Mouse (Mus musculus) lung, adult 2 months (tissue): ENCODE data around the gene Arhgap32. TPM values are rescaled to one million over a fixed set of nuclear protein-coding genes. Genes with fewer than 3 reads are reported as not detected.
A peak's percentile ranks its signal among the peaks of the same experiment; 100 is the strongest.

ENCODE experiments used
- DNase-seq: peaks from one replicate; pipeline ENCODE4 v3.0.0; 2022
- H3K4me1 ChIP-seq: fragments of 200-500 bp; 2 replicates; pipeline ENCODE4 v1.6.1; 2011; ENCODE audit warnings: low read length; ENCODE audit not compliant: control insufficient read depth, insufficient read depth
- H3K4me3 ChIP-seq: fragments of 200-500 bp; replicated peaks from 2 replicates; pipeline ENCODE3; 2011; ENCODE audit warnings: low read depth, mild to moderate bottlenecking, control low read depth, low read length; ENCODE audit errors: extremely low read depth
- CTCF ChIP-seq: fragments of 200-500 bp; IDR thresholded peaks from 2 replicates; pipeline ENCODE4 v1.5.1; 2011; ENCODE audit warnings: mild to moderate bottlenecking, low read length, control low read depth; ENCODE audit not compliant: insufficient read depth
- POLR2A ChIP-seq: fragments of 200-500 bp; IDR thresholded peaks from 2 replicates; pipeline ENCODE4 v1.6.1; 2011; ENCODE audit warnings: low read depth, mild to moderate bottlenecking, control low read depth, low read length, borderline replicate concordance; ENCODE audit errors: extremely low read depth
- WGBS: fragments of 180-500 bp; shearing (Covaris S2); methylation state at CpG from one replicate; pipeline ENCODE4 v1.1.7; 2018; 5-methylcytosine and 5-hydroxymethylcytosine counted together
- polyA plus RNA-seq: library from polyadenylated mRNA; depleted of rRNA; stranded (reverse); fragments of >200 nt; gene quantifications from 2 replicates; pipeline ENCODE4 v1.2.3, GENCODE M21; 2012

The Arhgap32 gene
- polyA plus RNA-seq, 1 experiment, result 9.2 TPM

GRCm38 (mm10) chr9:32241637-32242199, 125.8 kb downstream of the Arhgap32 start:
- WGBS, result 76% methylated on average over 9 of the region's 9 CpGs
- DNase-seq, result no peak
- H3K4me1 ChIP-seq, result no peaks in the 10 kb centered on the region
- TF ChIP-seq CTCF (no peak), POLR2A (no peak)
- no peak overlapping the region for H3K4me3 ChIP-seq

- Histone ChIP-seq H3K4me3 (no peak overlapping the region), H3K4me1 (no peaks in the 10 kb centered on the region)
- DNase-seq, result no peak
- WGBS, result 69% methylated on average over 2 of the region's 2 CpGs
- TF ChIP-seq POLR2A (no peak), CTCF (no peak)
These were observed 127.1 kb downstream of the Arhgap32 start for GRCm38 (mm10) chr9:32242921-32243617.

- Histone ChIP-seq H3K4me1 (no peaks in the 10 kb centered on the region), H3K4me3 (no peak overlapping the region)
- 89% methylated on average over 3 of the region's 3 CpGs for WGBS
- DNase-seq, result no peak
- TF ChIP-seq POLR2A, result no peak
- TF ChIP-seq CTCF, result no peak
These were observed 129.3 kb downstream of the Arhgap32 start for GRCm38 (mm10) chr9:32245237-32245636.

GRCm38 (mm10) chr9:32246123-32246716, 130.3 kb downstream of the Arhgap32 start:
- TF ChIP-seq POLR2A (no peak), CTCF (no peak)
- 67% methylated on average over 6 of the region's 6 CpGs for WGBS
- H3K4me3 ChIP-seq, result no peak overlapping the region
- H3K4me1 ChIP-seq, result no peaks in the 10 kb centered on the region
- DNase-seq, result no peak

GRCm38 (mm10) chr9:32250486-32250885, 134.6 kb downstream of the Arhgap32 start:
- TF ChIP-seq CTCF (no peak), POLR2A (no peak)
- Histone ChIP-seq H3K4me1 (no peaks in the 10 kb centered on the region), H3K4me3 (no peak overlapping the region)
- 81% methylated on average over 4 of the region's 4 CpGs for WGBS
- DNase-seq, result no peak

- no peak overlapping the region for H3K4me3 ChIP-seq
- 84% methylated on average over 4 of the region's 4 CpGs for WGBS
- TF ChIP-seq POLR2A, result no peak
- TF ChIP-seq CTCF, result no peak
- DNase-seq, result no peak
- H3K4me1 ChIP-seq, result no peaks in the 10 kb centered on the region
These were observed 137.8 kb downstream of the Arhgap32 start for GRCm38 (mm10) chr9:32253721-32254120.

GRCm38 (mm10) chr9:32257365-32257764, 141.4 kb downstream of the Arhgap32 start:
- whole genome bisulfite sequencing, result 89% methylated on average over 8 of the region's 8 CpGs
- TF ChIP-seq POLR2A, result no peak
- no peak for TF ChIP-seq CTCF

GRCm38 (mm10) chr9:32257882-32258281, 141.9 kb downstream of the Arhgap32 start:
- 61% methylated on average over 2 of the region's 2 CpGs for WGBS
- no peak overlapping the region for H3K4me3 ChIP-seq
- H3K4me1 ChIP-seq, result no peaks in the 10 kb centered on the region
- no peak for DNase-seq
- TF ChIP-seq CTCF, result no peak
- TF ChIP-seq POLR2A, result no peak

More at GRCm38 (mm10) chr9:32257365-32257764, 141.4 kb downstream of the Arhgap32 start:
- DNase-seq, result no peak
- Histone ChIP-seq H3K4me3 (no peak overlapping the region), H3K4me1 (no peaks in the 10 kb centered on the region)

GRCm38 (mm10) chr9:32271896-32272444, 156.0 kb downstream of the Arhgap32 start:
- Histone ChIP-seq H3K4me1 (no peaks in the 10 kb centered on the region), H3K4me3 (no peak overlapping the region)
- WGBS, result 15% methylated on average over 5 of the region's 5 CpGs
- TF ChIP-seq CTCF (peak; percentile 34; the same call in 1 of the 2 replicates), POLR2A (no peak)
- DNase-seq, result peak; percentile 49
